In genomic region chr7:111049652-111050421, GRCm38 (mm10) we compare ENCODE assay signal across 9 mouse cellular contexts. TPM values are rescaled to one million over a fixed set of nuclear protein-coding genes. Genes with fewer than 3 reads are reported as not detected.
A peak's percentile ranks its signal among the peaks of the same experiment; 100 is the strongest.
DNase-seq lines count a peak whose midpoint lies in the region; ATAC-seq lines count a peak whose summit lies in the region.
"Had no signal": no experiment of that assay in that cellular context is flagged by ENCODE, and none has a peak within 500 bp of the region (broad histone marks: within the 10 kb centered on the region; RNA-seq: fewer than 3 reads in every experiment).

No protein-coding gene starts in this region.

- no peaks in the 10 kb centered on the region for H3K27me3 ChIP-seq in forebrain, embryonic 11.5 days (ENCODE audit: control insufficient read depth, insufficient read depth, low read length)
- H3K27me3 ChIP-seq in forebrain, embryonic 12.5 days = no peaks in the 10 kb centered on the region
- H3K27me3 ChIP-seq: limb, embryonic 15.5 days had no signal

- peak; percentile 75 for DNase-seq in forebrain, embryonic 11.5 days (ENCODE audit: low spot score)
- peak; percentile 69 for DNase-seq in MN1 (ENCODE audit: low spot score)
- DNase-seq in cerebellum, adult 9-11 months = peak; percentile 40
- DNase-seq in heart, adult 8-10 months (ENCODE audit: low spot score) = peak; percentile 54
- peak; percentile 37 to 40 for DNase-seq in layer of hippocampus, postnatal 36 days
- peak; percentile 21 for DNase-seq in telencephalon, adult 2 months (ENCODE audit: low read depth, low spot score)

- no peak for ATAC-seq in forebrain, embryonic 11.5 days (replicated peaks; ENCODE audit: low FRiP score)
- no peak for ATAC-seq in forebrain, embryonic 12.5 days (ENCODE audit: low FRiP score)
- peak; percentile 59; the same call in 1 of the 2 replicates for ATAC-seq in monocyte, adult 5-6 weeks (replicated peaks; ENCODE audit: insufficient number of reproducible peaks, low FRiP score, low TSS enrichment, poor library complexity, severe bottlenecking)

- no peak overlapping the region for H3K27ac ChIP-seq in forebrain, embryonic 11.5 days (ENCODE audit: low read depth, low read length)
- H3K27ac ChIP-seq in forebrain, embryonic 12.5 days = no peak overlapping the region
- H3K27ac ChIP-seq: limb, embryonic 15.5 days had no signal

- H3K36me3 ChIP-seq in forebrain, embryonic 11.5 days (ENCODE audit: control insufficient read depth, insufficient read depth, low read length) = peaks cover 10% of the 10 kb centered on the region
- H3K36me3 ChIP-seq in forebrain, embryonic 12.5 days (replicated peaks) = peaks cover 93% of the 10 kb centered on the region

- no peaks in the 10 kb centered on the region for H3K9me3 ChIP-seq in forebrain, embryonic 11.5 days (ENCODE audit: control insufficient read depth, low read length)
- H3K9me3 ChIP-seq in forebrain, embryonic 12.5 days = no peaks in the 10 kb centered on the region
- H3K9me3 ChIP-seq: limb, embryonic 15.5 days had no signal

- H3K4me2 ChIP-seq in forebrain, embryonic 11.5 days (ENCODE audit: low read depth, low read length, severe bottlenecking) = no peak overlapping the region
- H3K4me2 ChIP-seq in forebrain, embryonic 12.5 days = no peak overlapping the region
- H3K4me2 ChIP-seq: limb, embryonic 15.5 days had no signal

- H3K4me3 ChIP-seq in forebrain, embryonic 11.5 days (ENCODE audit: low read depth, low read length) = no peak overlapping the region
- H3K4me3 ChIP-seq in forebrain, embryonic 12.5 days (replicated peaks) = no peak overlapping the region
- H3K4me3 ChIP-seq: limb, embryonic 15.5 days had no signal

- WGBS in forebrain, embryonic 11.5 days = 69% methylated on average over 6 of the region's 6 CpGs
- 65% methylated on average over 6 of the region's 6 CpGs for WGBS in forebrain, embryonic 12.5 days

- H3K4me1 ChIP-seq in forebrain, embryonic 11.5 days (replicated peaks; ENCODE audit: control insufficient read depth, insufficient read depth, low read length) = no peaks in the 10 kb centered on the region
- H3K4me1 ChIP-seq in forebrain, embryonic 12.5 days = no peaks in the 10 kb centered on the region
- H3K4me1 ChIP-seq: limb, embryonic 15.5 days had no signal

- H3K9ac ChIP-seq in forebrain, embryonic 11.5 days (ENCODE audit: low read length) = no peak overlapping the region
- no peak overlapping the region for H3K9ac ChIP-seq in forebrain, embryonic 12.5 days
- H3K9ac ChIP-seq: limb, embryonic 15.5 days had no signal

RNA-seq across cellular contexts. Expression of gene Ctr9, which starts 21.1 kb away (rescaled TPM):
- 78.9 and 85.3 TPM in 2 replicates for polyA plus RNA-seq in forebrain, embryonic 11.5 days (2014; fragmentation: Nextera tagmentation; extraction: Ambion mirVana)
- polyA plus RNA-seq in forebrain, embryonic 12.5 days (2016; fragmentation: Nextera tagmentation; extraction: Ambion mirVana) = 93.1 and 95.2 TPM in 2 replicates
- total RNA-seq in heart, adult 8-10 months (2022) = 10 to 100 TPM; 11.3 to 18.2 (median 12.9) TPM
- total RNA-seq in layer of hippocampus, postnatal 36 days (2021) = 10 to 100 TPM; 50.0 to 56.7 TPM
- total RNA-seq in monocyte, adult 5-6 weeks (2017) = 45.3 to 55.4 TPM (median 55.0 TPM) in 3 replicates

RNA-seq across cellular contexts. Expression of gene Eif4g2, which starts 33.0 kb away (rescaled TPM):
- 1,722 and 1,856 TPM in 2 replicates for polyA plus RNA-seq in forebrain, embryonic 11.5 days (2014; fragmentation: Nextera tagmentation; extraction: Ambion mirVana)
- 1,554 and 1,700 TPM in 2 replicates for polyA plus RNA-seq in forebrain, embryonic 12.5 days (2016; fragmentation: Nextera tagmentation; extraction: Ambion mirVana)
- total RNA-seq in heart, adult 8-10 months (2022) = 1,000 to 10,000 TPM in 3 of 4 experiments, 100 to 1,000 TPM in 1; 989 to 1,111 (median 1,090) TPM
- 100 to 1,000 TPM; 665 to 701 TPM for total RNA-seq in layer of hippocampus, postnatal 36 days (2021)
- 604 to 1,278 TPM (median 709 TPM) in 3 replicates for total RNA-seq in monocyte, adult 5-6 weeks (2017)

Comparison
In these comparisons a context has a peak if more than half of its experiments do, and no peak if none do; other contexts are left out.
1. DNase-seq: peak in every context shown above with its lines; median percentile 75 in forebrain, embryonic 11.5 days; 69 in MN1; 54 in heart, adult 8-10 months; 40 in cerebellum, adult 9-11 months; 38 in layer of hippocampus, postnatal 36 days; 21 in telencephalon, adult 2 months.